Mouse (Mus musculus) limb, embryonic 13.5 days (tissue): ENCODE measurements around the gene Arhgap44. TPM values are rescaled to one million over a fixed set of nuclear protein-coding genes. Genes with fewer than 3 reads are reported as not detected.

ENCODE experiments used
- ATAC-seq: fragments of 200-750 bp; cut with Nextera tagmentation; 2 replicates; pipeline ENCODE4 v1.8.0; 2017; ENCODE audit warnings: low read depth, moderate number of reproducible peaks, moderate TSS enrichment; ENCODE audit not compliant: low FRiP score
- H3K27ac ChIP-seq: fragments of 300-500 bp; sonication (generic); 2 replicates; pipeline ENCODE4 v1.5.1; 2015; ENCODE audit warnings: inconsistent platforms, mild to moderate bottlenecking, moderate library complexity
- H3K27me3 ChIP-seq: fragments of 300-500 bp; sonication (generic); 2 replicates; pipeline ENCODE4 v1.6.1; 2015; ENCODE audit warnings: mild to moderate bottlenecking, inconsistent platforms
- H3K36me3 ChIP-seq: fragments of 300-500 bp; sonication (generic); 2 replicates; pipeline ENCODE4 v1.6.1; 2015; ENCODE audit warnings: inconsistent platforms, mild to moderate bottlenecking, moderate library complexity
- H3K4me1 ChIP-seq: fragments of 300-500 bp; sonication (generic); 2 replicates; pipeline ENCODE4 v1.6.1; 2015; ENCODE audit warnings: inconsistent platforms
- H3K4me2 ChIP-seq: fragments of 300-500 bp; sonication (generic); replicated peaks from 2 replicates; pipeline ENCODE4 v1.6.1; 2015; ENCODE audit warnings: inconsistent platforms, mild to moderate bottlenecking, moderate library complexity
- H3K4me3 ChIP-seq: fragments of 300-500 bp; sonication (generic); 2 replicates; pipeline ENCODE4 v1.5.1; 2015; ENCODE audit warnings: moderate library complexity, mild to moderate bottlenecking, inconsistent platforms
- H3K9ac ChIP-seq: fragments of 300-500 bp; sonication (generic); 2 replicates; pipeline ENCODE4 v1.6.1; 2015; ENCODE audit warnings: mild to moderate bottlenecking, inconsistent platforms
- H3K9me3 ChIP-seq: fragments of 300-500 bp; sonication (generic); 2 replicates; pipeline ENCODE4 v1.6.1; 2016; ENCODE audit warnings: inconsistent platforms
- WGBS: fragments of 180-500 bp; shearing (Covaris S2); methylation state at CpG from one replicate; pipeline ENCODE4 v1.1.7; 2015; 5-methylcytosine and 5-hydroxymethylcytosine counted together
- polyA plus RNA-seq: library from polyadenylated mRNA; unstranded; fragments of >200 nt; fragmentation: Nextera tagmentation; extraction: Ambion mirVana; gene quantifications from 2 replicates; pipeline ENCODE4 v1.2.1, GENCODE M21; 2015

Arhgap44 gene
- polyA plus RNA-seq, 1 experiment from 2014 or later: 5.5 TPM

- Histone ChIP-seq H3K4me1 (peaks cover 16% of the 10 kb centered on the region), H3K9ac (peak overlapping the region; percentile 87), H3K36me3 (no peaks in the 10 kb centered on the region), H3K4me2 (peak overlapping the region; percentile 97), H3K27me3 (peaks cover 33% of the 10 kb centered on the region), H3K9me3 (no peaks in the 10 kb centered on the region), H3K4me3 (peak overlapping the region; percentile 85), H3K27ac (no peak overlapping the region)
- ATAC-seq: peak; percentile 82
- WGBS: under 1% methylated on average over 49 of the region's 49 CpGs
Measured at GRCm38 (mm10) chr11:65161881-65162766, 637 bp downstream of the Arhgap44 start.

GRCm38 (mm10) chr11:65160991-65161880 lies 1.5 kb downstream of the Arhgap44 start:
- H3K27me3 ChIP-seq: peaks cover 25% of the 10 kb centered on the region
- H3K4me1 ChIP-seq: peaks cover 16% of the 10 kb centered on the region
- H3K9ac ChIP-seq: peak overlapping the region; percentile 87; the same call in 1 of the 2 replicates
- H3K4me2 ChIP-seq: peak overlapping the region; percentile 97
- H3K4me3 ChIP-seq: peak overlapping the region; percentile 85
- WGBS: 53% methylated on average over 7 of the region's 7 CpGs
- no peak overlapping the region for H3K27ac ChIP-seq
- no peak for ATAC-seq
- H3K9me3 ChIP-seq: no peaks in the 10 kb centered on the region
- no peaks in the 10 kb centered on the region for H3K36me3 ChIP-seq

- peaks cover 25% of the 10 kb centered on the region for H3K27me3 ChIP-seq
- WGBS: 90% methylated on average over 5 of the region's 5 CpGs
- no peak for ATAC-seq
- no peaks in the 10 kb centered on the region for H3K9me3 ChIP-seq
- H3K4me2 ChIP-seq: no peak within 1 kb of the TSS
- H3K4me1 ChIP-seq: peaks cover 16% of the 10 kb centered on the region
- no peak within 1 kb of the TSS for H3K4me3 ChIP-seq
- H3K27ac ChIP-seq: no peak within 1 kb of the TSS
- no peak within 1 kb of the TSS for H3K9ac ChIP-seq
- no peaks in the 10 kb centered on the region for H3K36me3 ChIP-seq
Measured at GRCm38 (mm10) chr11:65159791-65160190, 3.0 kb downstream of the Arhgap44 start, which contains the start of gene 1700086D15Rik. TSS of gene 1700086D15Rik (minus strand) at chr11:65159891.

GRCm38 (mm10) chr11:65158658-65158990 lies 4.1 kb downstream of the Arhgap44 start:
- H3K27ac ChIP-seq: no peak overlapping the region
- H3K4me2 ChIP-seq: no peak overlapping the region
- no peak overlapping the region for H3K4me3 ChIP-seq
- no peaks in the 10 kb centered on the region for H3K9me3 ChIP-seq
- H3K36me3 ChIP-seq: no peaks in the 10 kb centered on the region
- ATAC-seq: no peak
- peaks cover 16% of the 10 kb centered on the region for H3K4me1 ChIP-seq
- 89% methylated on average over 5 of the region's 5 CpGs for WGBS
- peaks cover 25% of the 10 kb centered on the region for H3K27me3 ChIP-seq
- H3K9ac ChIP-seq: no peak overlapping the region

DNA sequence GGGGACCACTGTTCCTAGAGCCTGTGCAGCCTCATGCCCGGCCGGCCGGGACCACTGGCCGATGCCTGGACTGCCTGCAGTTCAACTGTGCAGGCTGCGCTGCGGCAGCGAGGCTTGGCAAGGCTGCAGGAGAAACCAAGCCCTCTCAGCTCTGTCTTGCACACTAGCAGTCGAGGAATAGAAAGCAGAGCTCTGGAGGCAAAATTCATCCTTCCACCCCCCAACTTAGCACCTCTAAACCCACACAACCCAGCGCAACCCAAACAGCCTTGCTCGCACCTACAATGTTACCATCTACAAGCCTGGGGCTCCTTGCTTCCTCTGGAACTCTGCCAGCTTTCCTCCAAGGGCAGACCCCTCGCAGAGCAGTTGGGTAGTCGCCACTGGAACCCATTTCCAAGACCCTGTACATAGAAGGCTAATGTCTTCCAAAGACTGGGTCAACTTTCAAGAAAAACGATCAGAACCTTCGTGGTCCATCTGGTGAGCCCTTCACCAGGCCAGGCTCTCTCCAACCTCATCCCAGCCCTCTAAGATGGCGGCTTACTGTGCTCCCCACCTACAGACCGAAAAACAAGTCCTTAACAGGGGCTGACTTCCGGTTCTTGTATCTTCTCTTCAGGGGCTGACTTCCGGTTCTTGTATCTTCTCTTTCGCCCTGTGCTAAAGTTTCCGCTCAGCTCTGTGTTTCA lies 4.6 kb downstream of the Arhgap44 start:
- H3K4me2 ChIP-seq: no peak overlapping the region
- no peak overlapping the region for H3K9ac ChIP-seq
- H3K27me3 ChIP-seq: peaks cover 21% of the 10 kb centered on the region
- H3K9me3 ChIP-seq: no peaks in the 10 kb centered on the region
- H3K36me3 ChIP-seq: no peaks in the 10 kb centered on the region
- H3K27ac ChIP-seq: no peak overlapping the region
- ATAC-seq: no peak
- peaks cover 16% of the 10 kb centered on the region for H3K4me1 ChIP-seq
- no peak overlapping the region for H3K4me3 ChIP-seq
- 88% methylated on average over 20 of the region's 20 CpGs for WGBS

DNA sequence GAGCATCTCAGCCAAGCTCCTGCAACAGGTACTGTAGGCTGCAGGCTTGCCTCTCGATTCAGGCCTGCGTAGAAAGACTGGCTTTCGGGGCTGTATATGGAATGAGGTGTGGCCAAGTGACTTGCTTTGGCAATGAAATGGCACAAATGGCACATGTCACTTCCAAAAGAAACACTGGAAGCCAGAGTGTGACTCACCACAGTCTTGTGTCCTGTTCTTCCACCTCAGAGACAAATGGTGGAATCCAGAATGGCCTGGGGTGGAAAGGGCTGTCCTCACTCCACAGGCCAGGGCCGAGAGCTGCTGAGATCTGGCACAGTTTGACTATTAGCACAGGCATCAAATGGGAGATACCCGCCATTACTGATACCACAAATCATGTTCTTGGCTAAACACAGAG lies 9.8 kb downstream of the Arhgap44 start:
- Histone ChIP-seq H3K4me1 (peaks cover 3% of the 10 kb centered on the region; the same call in 1 of the 2 replicates), H3K4me2 (no peak overlapping the region), H3K4me3 (no peak overlapping the region), H3K27me3 (no peaks in the 10 kb centered on the region), H3K27ac (no peak overlapping the region), H3K9me3 (no peaks in the 10 kb centered on the region), H3K36me3 (no peaks in the 10 kb centered on the region), H3K9ac (no peak overlapping the region)
- 71% methylated on average over 5 of the region's 5 CpGs for WGBS
- no peak for ATAC-seq

GRCm38 (mm10) chr11:65148441-65148840 lies 14.3 kb downstream of the Arhgap44 start:
- Histone ChIP-seq H3K4me3 (no peak overlapping the region), H3K36me3 (no peaks in the 10 kb centered on the region), H3K27me3 (no peaks in the 10 kb centered on the region), H3K9me3 (no peaks in the 10 kb centered on the region), H3K4me1 (no peaks in the 10 kb centered on the region), H3K27ac (no peak overlapping the region), H3K4me2 (no peak overlapping the region), H3K9ac (no peak overlapping the region)
- 84% methylated on average over 7 of the region's 7 CpGs for WGBS
- no peak for ATAC-seq

- 72% methylated on average over 4 of the region's 4 CpGs for WGBS
- Histone ChIP-seq H3K36me3 (no peaks in the 10 kb centered on the region), H3K9me3 (no peaks in the 10 kb centered on the region), H3K4me2 (no peak overlapping the region), H3K4me3 (no peak overlapping the region), H3K27me3 (no peaks in the 10 kb centered on the region), H3K4me1 (no peaks in the 10 kb centered on the region), H3K9ac (no peak overlapping the region), H3K27ac (no peak overlapping the region)
- ATAC-seq: no peak
Measured at GRCm38 (mm10) chr11:65142838-65143417, 19.8 kb downstream of the Arhgap44 start.

- Histone ChIP-seq H3K9ac (no peak overlapping the region), H3K27ac (no peak overlapping the region), H3K4me1 (no peaks in the 10 kb centered on the region), H3K36me3 (no peaks in the 10 kb centered on the region), H3K4me2 (no peak overlapping the region), H3K4me3 (no peak overlapping the region), H3K27me3 (no peaks in the 10 kb centered on the region), H3K9me3 (no peaks in the 10 kb centered on the region)
- ATAC-seq: no peak
- 88% methylated on average over 3 of the region's 3 CpGs for WGBS
Measured at GRCm38 (mm10) chr11:65139030-65139429, 23.7 kb downstream of the Arhgap44 start.

GRCm38 (mm10) chr11:65137145-65137652 lies 25.6 kb downstream of the Arhgap44 start:
- no peaks in the 10 kb centered on the region for H3K9me3 ChIP-seq
- 87% methylated on average over 2 of the region's 2 CpGs for whole genome bisulfite sequencing
- H3K9ac ChIP-seq: no peak overlapping the region
- no peak overlapping the region for H3K4me3 ChIP-seq
- H3K27ac ChIP-seq: no peak overlapping the region
- no peaks in the 10 kb centered on the region for H3K27me3 ChIP-seq
- no peak for ATAC-seq
- no peaks in the 10 kb centered on the region for H3K4me1 ChIP-seq
- H3K4me2 ChIP-seq: no peak overlapping the region
- H3K36me3 ChIP-seq: no peaks in the 10 kb centered on the region

GRCm38 (mm10) chr11:65135251-65135739 lies 27.5 kb downstream of the Arhgap44 start:
- 85% methylated on average over 8 of the region's 8 CpGs for WGBS

More at GRCm38 (mm10) chr11:65135251-65135739, 27.5 kb downstream of the Arhgap44 start:
- no peak overlapping the region for H3K27ac ChIP-seq
- H3K4me3 ChIP-seq: no peak overlapping the region
- no peak overlapping the region for H3K4me2 ChIP-seq
- H3K9me3 ChIP-seq: no peaks in the 10 kb centered on the region
- no peak overlapping the region for H3K9ac ChIP-seq
- no peak for ATAC-seq
- H3K4me1 ChIP-seq: no peaks in the 10 kb centered on the region
- no peaks in the 10 kb centered on the region for H3K36me3 ChIP-seq
- H3K27me3 ChIP-seq: no peaks in the 10 kb centered on the region
